Mouse (Mus musculus) intestine, embryonic 15.5 days (tissue): Measurements from ENCODE around the gene Gm42417. TPM values are rescaled to one million over a fixed set of nuclear protein-coding genes. Genes with fewer than 3 reads are reported as not detected.

Experiments used
- ATAC-seq: fragments of 200-750 bp; cut with Nextera tagmentation; 2 replicates; pipeline ENCODE4 v1.8.0; 2017; ENCODE audit warnings: moderate TSS enrichment, moderate library complexity
- H3K27ac ChIP-seq: fragments of 300-500 bp; sonication (generic); 2 replicates; pipeline ENCODE4 v1.5.1; 2015; ENCODE audit warnings: mild to moderate bottlenecking, inconsistent platforms
- H3K27me3 ChIP-seq: fragments of 300-500 bp; sonication (generic); replicated peaks from 2 replicates; pipeline ENCODE4 v1.6.1; 2015; ENCODE audit warnings: inconsistent platforms
- H3K36me3 ChIP-seq: fragments of 300-500 bp; sonication (generic); 2 replicates; pipeline ENCODE4 v1.6.1; 2015; ENCODE audit warnings: inconsistent platforms
- H3K4me1 ChIP-seq: fragments of 300-500 bp; sonication (generic); replicated peaks from 2 replicates; pipeline ENCODE4 v1.6.1; 2015; ENCODE audit warnings: inconsistent platforms
- H3K4me2 ChIP-seq: fragments of 300-500 bp; sonication (generic); replicated peaks from 2 replicates; pipeline ENCODE4 v1.6.1; 2015; ENCODE audit warnings: mild to moderate bottlenecking, inconsistent platforms
- H3K4me3 ChIP-seq: fragments of 300-500 bp; sonication (generic); replicated peaks from 2 replicates; pipeline ENCODE4 v1.5.1; 2015; ENCODE audit warnings: inconsistent platforms
- H3K9ac ChIP-seq: fragments of 300-500 bp; sonication (generic); 2 replicates; pipeline ENCODE4 v1.6.1; 2015; ENCODE audit warnings: inconsistent platforms
- H3K9me3 ChIP-seq: fragments of 300-500 bp; sonication (generic); 2 replicates; pipeline ENCODE4 v1.6.1; 2016; ENCODE audit warnings: inconsistent platforms
- WGBS: fragments of 180-500 bp; shearing (Covaris S2); methylation state at CpG from one replicate; pipeline ENCODE4 v1.1.7; 2015; 5-methylcytosine and 5-hydroxymethylcytosine counted together
- polyA plus RNA-seq: library from polyadenylated mRNA; unstranded; fragments of >200 nt; fragmentation: Nextera tagmentation; extraction: Ambion mirVana; gene quantifications from 2 replicates; pipeline ENCODE4 v1.2.1, GENCODE M21; 2015

The Gm42417 gene
- polyA plus RNA-seq, 1 experiment from 2014 or later = 0.20 TPM

DNA sequence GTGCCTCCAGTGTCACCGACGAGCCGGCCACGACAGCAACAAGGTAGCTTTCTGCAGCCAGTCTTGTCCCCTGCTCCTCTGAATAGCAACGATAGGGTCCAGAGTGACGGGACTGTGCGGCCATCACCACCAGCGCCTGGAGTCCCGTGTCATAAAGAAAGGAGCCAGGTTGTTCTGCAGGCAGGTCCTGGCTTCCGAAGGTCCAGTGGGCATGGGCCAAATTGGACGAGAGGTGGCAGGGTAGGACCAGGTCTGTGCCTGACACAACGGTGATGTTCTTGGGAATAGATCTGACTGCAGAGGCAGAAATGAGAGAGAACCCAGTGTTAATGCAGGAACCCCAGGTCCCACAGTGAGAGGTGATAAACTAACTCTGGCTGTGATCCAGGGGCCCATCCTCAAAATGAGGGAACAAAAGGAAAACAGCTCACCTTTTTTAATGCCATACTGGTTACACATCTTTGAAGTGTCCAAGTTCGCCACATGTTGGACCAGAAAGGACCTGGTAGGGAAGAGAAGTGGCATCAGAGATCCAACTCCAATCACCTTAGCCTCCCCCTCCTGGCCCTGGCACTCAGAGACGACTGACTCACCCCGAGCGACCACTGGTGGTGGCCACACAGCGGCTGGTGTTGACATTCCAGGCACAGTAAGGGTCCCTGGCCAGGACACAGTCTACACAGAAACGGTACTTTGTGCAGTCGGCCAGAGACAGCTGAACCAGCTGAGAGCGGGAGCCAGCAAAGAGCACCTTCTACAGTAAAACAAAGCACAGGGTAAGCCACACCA is 11.0 kb upstream of the Gm42417 start:
- 79% methylated on average over 20 of the region's 20 CpGs for WGBS
- no peaks in the 10 kb centered on the region for H3K9me3 ChIP-seq
- no peak for ATAC-seq
- no peak overlapping the region for H3K4me2 ChIP-seq
- peaks cover 54% of the 10 kb centered on the region for H3K36me3 ChIP-seq
- H3K4me3 ChIP-seq = no peak overlapping the region
- H3K4me1 ChIP-seq = peaks cover 35% of the 10 kb centered on the region
- no peak overlapping the region for H3K9ac ChIP-seq
- no peaks in the 10 kb centered on the region for H3K27me3 ChIP-seq
- H3K27ac ChIP-seq = no peak overlapping the region

DNA sequence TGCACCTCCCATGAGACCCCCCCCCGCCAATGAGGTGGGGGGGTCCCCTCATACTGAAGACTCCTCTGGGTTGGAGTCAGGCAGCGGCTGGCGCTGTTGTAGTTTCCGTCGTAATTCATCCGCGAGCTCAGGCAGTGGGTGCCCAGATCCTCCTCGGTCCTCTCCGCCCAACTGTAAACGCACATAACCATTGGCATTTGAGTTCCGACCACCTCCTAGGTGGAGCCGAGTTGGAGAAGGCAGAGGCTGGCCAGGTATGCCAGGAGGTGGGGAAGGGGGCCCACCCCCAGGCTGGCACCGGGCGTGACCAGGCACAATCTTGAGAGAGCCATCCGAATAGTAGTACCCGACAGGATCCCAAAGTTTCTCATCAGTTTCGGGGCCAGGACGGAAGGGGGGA is 10.3 kb upstream of the Gm42417 start:
- Histone ChIP-seq H3K9me3 (no peaks in the 10 kb centered on the region), H3K4me2 (no peak overlapping the region), H3K27ac (no peak overlapping the region), H3K4me3 (no peak overlapping the region), H3K27me3 (no peaks in the 10 kb centered on the region), H3K36me3 (peaks cover 54% of the 10 kb centered on the region), H3K4me1 (peaks cover 27% of the 10 kb centered on the region), H3K9ac (no peak overlapping the region)
- WGBS = 68% methylated on average over 18 of the region's 18 CpGs
- ATAC-seq = no peak

DNA sequence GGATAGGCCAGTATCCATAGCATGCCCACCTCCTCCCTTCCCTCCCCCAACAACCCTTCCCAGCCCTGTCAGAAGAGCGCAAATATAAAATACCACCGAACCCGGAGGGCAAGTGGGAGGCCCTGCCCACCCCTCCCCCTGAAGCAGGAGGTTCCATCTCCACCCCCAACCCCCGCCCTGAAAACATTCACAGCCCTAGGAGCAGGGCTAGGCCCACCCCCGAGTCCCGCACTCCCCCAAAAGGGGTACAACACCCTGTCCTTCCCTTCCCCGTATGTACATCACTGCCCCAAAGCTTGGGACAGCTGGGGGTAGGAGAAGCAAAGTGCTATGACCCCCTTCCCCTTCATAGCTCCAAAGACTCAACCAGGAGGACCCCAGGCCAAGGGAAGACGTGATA is 9.5 kb upstream of the Gm42417 start:
- no peak overlapping the region for H3K9ac ChIP-seq

DNA sequence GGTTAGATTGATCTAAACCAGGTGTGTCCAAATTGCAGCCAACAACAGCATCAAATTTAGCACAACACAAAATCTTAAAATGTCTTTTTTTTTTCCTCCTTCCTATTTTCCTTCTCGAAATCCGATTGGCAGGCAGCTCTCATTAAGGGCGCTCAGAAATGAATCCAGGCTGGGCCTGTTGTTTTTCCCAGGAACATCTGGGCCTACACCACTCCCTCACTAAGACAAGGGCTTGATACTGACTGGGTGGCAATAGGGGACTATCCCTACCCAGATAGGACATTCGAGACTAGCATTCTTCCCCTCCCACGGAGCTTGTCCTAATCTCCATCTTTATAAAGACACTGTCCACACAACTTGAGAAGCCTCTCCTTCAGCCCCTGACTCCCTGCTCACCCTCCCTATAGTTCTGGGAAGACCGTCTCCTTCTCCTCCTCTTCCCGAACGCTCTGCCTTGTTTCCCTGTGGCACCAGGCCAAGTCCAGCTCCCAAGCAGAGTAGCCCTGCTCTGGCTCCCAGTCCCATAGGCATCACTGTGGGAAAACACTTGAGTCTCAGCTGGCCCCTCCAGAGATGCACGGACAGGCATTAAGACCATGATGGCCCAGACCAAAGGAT is 8.9 kb upstream of the Gm42417 start:
- no peaks in the 10 kb centered on the region for H3K9me3 ChIP-seq
- no peak for ATAC-seq
- no peaks in the 10 kb centered on the region for H3K27me3 ChIP-seq
- peaks cover 44% of the 10 kb centered on the region for H3K36me3 ChIP-seq
- H3K9ac ChIP-seq = no peak overlapping the region
- H3K4me2 ChIP-seq = no peak overlapping the region
- H3K27ac ChIP-seq = peak overlapping the region; percentile 24
- H3K4me3 ChIP-seq = no peak overlapping the region
- WGBS = 37% methylated on average over 9 of the region's 9 CpGs
- peaks cover 22% of the 10 kb centered on the region for H3K4me1 ChIP-seq

More for the DNA sequence above, 9.5 kb upstream of the Gm42417 start:
- Histone ChIP-seq H3K27me3 (no peaks in the 10 kb centered on the region), H3K4me3 (no peak overlapping the region), H3K4me1 (peaks cover 22% of the 10 kb centered on the region), H3K9me3 (no peaks in the 10 kb centered on the region), H3K27ac (0 out of 2 replicates have a peak overlapping the region, but pooled peaks have one; percentile 22), H3K4me2 (no peak overlapping the region), H3K36me3 (peaks cover 51% of the 10 kb centered on the region)
- ATAC-seq = no peak
- WGBS = 50% methylated on average over 8 of the region's 8 CpGs

DNA sequence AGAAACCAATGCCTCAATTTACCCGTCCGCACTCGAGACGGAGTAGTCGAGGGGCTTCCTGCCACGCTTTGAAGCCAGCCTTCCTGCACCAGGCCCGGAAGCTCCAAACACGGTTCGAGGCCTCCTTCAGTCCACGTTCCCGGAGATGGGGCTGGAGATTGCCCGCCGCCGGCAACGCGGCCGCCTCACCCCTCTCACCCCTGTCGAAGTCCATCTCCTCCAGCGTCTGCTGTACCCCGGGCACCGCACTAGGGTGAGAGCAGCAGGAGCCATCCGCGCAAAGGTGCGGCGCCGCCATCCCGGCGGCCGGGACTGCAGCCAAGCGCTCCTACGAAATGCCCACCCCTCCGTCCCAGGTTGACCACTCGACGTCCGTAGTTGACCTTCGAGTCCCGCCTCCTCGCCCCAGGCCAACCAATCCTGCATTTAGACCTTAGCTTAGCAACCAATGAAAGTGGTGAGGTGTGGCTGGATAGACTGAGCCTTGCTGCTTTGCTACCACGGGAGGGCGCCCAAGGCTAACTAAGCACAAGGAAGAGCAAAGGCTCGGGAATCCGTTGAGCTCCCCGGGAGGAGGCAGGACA is 7.8 kb upstream of the Gm42417 start, which contains the start of gene Ankrd39:
TSS of gene Ankrd39 (minus strand) at position 558 of the 584 bp plus-strand sequence.
- peak; percentile 99 for ATAC-seq
- peak within 1 kb of the TSS; percentile 80 for H3K9ac ChIP-seq
- H3K9me3 ChIP-seq = no peaks in the 10 kb centered on the region
- peaks cover 33% of the 10 kb centered on the region for H3K36me3 ChIP-seq
- H3K4me2 ChIP-seq = peak within 1 kb of the TSS; percentile 84
- H3K27ac ChIP-seq = peak within 1 kb of the TSS; percentile 75
- under 1% methylated on average over 43 of the region's 43 CpGs for WGBS
- peaks cover 22% of the 10 kb centered on the region for H3K4me1 ChIP-seq
- H3K4me3 ChIP-seq = peak within 1 kb of the TSS; percentile 79
- no peaks in the 10 kb centered on the region for H3K27me3 ChIP-seq

DNA sequence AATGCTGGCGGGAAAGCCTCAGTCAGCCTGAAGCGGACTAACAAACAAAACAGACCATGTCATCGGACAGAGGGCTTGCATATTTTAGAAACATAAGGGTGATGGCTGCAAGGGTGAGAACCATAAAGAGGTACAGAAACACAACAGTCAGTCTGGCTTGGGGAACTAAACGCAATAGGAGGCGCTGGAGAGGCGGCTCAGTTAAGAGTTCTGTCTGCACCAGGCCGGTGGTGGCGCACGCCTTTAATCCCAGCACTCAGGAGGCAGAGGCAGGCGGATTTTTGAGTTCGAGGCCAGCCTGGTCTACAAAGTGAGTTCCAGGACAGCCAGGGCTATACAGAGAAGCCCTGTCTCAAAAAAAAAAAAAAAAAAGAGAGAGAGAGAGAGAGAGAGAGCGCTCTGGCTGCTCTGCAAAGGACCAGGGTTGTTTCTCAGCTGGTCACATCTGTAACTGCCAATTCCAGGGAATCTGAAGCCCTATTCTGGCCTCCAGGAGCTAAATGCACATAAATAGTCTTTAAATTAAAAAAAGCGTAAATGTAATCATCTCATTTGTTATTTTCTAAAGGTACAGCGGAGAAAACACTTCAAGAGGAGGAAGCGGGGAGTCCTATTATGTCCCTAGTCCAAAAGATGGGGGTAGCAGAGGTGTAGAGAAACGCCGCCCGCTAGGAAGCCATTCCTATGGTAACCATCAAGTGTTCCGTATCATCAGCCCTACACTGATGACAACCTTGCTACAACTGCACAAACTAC is 6.8 kb upstream of the Gm42417 start:
- Histone ChIP-seq H3K36me3 (peaks cover 31% of the 10 kb centered on the region), H3K27ac (peak overlapping the region; percentile 75; the same call in 1 of the 2 replicates)

DNA sequence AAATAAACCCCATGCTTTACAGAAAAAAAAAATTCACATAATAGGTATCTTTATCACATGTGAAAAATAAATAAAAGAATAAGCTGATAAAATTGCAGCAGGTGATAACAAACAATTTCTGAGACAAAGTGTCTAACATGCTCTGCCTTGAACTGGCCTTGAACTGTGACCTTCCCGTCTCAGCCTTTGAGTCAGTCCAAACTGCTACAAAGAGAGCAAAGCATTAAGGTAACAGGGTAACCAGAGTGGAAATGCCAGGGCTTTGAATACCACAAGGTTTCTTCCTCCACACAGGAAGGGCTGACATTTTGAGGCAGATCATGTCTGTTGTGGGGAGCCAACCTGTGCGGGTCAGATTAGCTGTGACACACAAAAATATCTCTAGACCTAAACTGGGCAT is 6.2 kb upstream of the Gm42417 start:
- peak overlapping the region; percentile 84; the same call in 1 of the 2 replicates for H3K4me2 ChIP-seq
- H3K4me3 ChIP-seq = no peak overlapping the region

More for the DNA sequence above, 6.8 kb upstream of the Gm42417 start:
- Histone ChIP-seq H3K4me1 (peaks cover 22% of the 10 kb centered on the region), H3K27me3 (no peaks in the 10 kb centered on the region), H3K4me3 (peak overlapping the region; percentile 79), H3K4me2 (peak overlapping the region; percentile 84), H3K9me3 (no peaks in the 10 kb centered on the region), H3K9ac (peak overlapping the region; percentile 80)
- ATAC-seq = no peak
- 68% methylated on average over 19 of the region's 19 CpGs for WGBS

DNA sequence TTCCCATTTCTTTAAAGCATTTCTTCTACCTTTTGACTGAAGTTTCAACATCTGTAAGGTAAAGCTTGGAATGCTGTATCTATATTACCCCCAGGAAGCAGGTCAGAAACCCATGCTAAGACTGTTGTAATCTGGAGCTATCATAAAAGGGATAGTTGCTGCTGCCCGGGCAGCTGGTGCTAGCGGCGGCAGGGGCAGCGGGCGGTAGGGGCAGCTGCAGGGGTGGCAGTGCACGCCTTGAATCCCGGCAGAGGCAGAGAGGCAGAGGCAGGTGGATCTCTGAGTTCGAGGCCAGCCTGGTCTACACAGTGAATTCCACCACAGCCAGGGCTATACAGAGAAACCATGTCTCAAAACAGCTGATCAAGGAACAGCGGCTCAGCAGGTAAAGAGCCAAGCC is 3.7 kb upstream of the Gm42417 start:
- ATAC-seq = no peak
- Histone ChIP-seq H3K27me3 (no peaks in the 10 kb centered on the region), H3K4me2 (no peak overlapping the region), H3K36me3 (peaks cover 20% of the 10 kb centered on the region), H3K4me1 (peaks cover 5% of the 10 kb centered on the region), H3K9me3 (no peaks in the 10 kb centered on the region), H3K27ac (no peak overlapping the region), H3K4me3 (no peak overlapping the region), H3K9ac (no peak overlapping the region)
- WGBS = 88% methylated on average over 9 of the region's 9 CpGs

More for the DNA sequence above, 6.2 kb upstream of the Gm42417 start:
- peaks cover 22% of the 10 kb centered on the region for H3K4me1 ChIP-seq
- H3K27ac ChIP-seq = no peak overlapping the region
- ATAC-seq = no peak
- peaks cover 26% of the 10 kb centered on the region for H3K36me3 ChIP-seq
- H3K9ac ChIP-seq = no peak overlapping the region
- H3K9me3 ChIP-seq = no peaks in the 10 kb centered on the region
- H3K27me3 ChIP-seq = no peaks in the 10 kb centered on the region
- 78% methylated on average over 2 of the region's 2 CpGs for WGBS

DNA sequence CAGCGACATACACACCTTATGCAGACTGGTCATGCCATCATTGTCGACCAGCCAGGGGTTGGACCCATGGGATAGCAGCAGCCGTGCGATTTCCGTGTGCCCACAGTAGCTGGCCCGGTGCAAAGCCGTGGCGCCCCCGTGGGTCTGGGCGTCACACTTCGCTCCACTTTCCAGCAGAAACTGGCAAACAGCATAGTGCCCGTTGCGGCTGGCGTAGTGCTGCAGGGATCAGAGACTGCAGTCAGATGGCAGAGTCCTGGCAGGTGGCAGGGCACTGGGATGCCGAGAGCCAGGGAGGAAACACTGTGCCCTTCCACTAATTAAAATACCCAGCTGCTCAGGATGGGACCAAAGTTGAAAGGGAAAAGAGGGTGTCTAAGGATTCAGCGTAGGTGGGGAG is 2.6 kb upstream of the Gm42417 start:
- H3K9ac ChIP-seq = no peak overlapping the region
- H3K27me3 ChIP-seq = no peaks in the 10 kb centered on the region
- H3K36me3 ChIP-seq = peaks cover 20% of the 10 kb centered on the region
- no peak overlapping the region for H3K4me3 ChIP-seq
- H3K4me1 ChIP-seq = no peaks in the 10 kb centered on the region
- no peak overlapping the region for H3K27ac ChIP-seq
- no peaks in the 10 kb centered on the region for H3K9me3 ChIP-seq
- WGBS = 96% methylated on average over 16 of the region's 16 CpGs
- ATAC-seq = no peak
- H3K4me2 ChIP-seq = no peak overlapping the region

DNA sequence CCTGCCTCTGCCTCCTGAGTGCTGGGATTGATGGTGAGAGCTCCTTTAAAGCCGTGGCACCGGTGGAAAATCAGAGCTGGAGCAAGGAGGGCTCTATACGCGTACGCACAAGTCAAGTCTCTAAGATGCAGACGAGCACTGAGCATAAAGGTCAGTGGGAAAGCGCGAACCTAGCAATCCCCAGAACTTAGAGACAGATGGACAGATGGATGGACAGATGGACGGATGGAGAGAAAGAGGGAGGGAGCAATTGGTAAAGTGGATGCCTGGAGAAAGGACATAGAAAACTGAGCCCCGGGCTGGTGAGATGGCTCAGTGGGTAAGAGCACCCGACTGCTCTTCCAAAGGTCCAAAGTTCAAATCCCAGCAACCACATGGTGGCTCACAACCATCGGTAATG is 1.6 kb upstream of the Gm42417 start:
- H3K27me3 ChIP-seq = no peaks in the 10 kb centered on the region
- ATAC-seq = no peak
- no peak overlapping the region for H3K9ac ChIP-seq
- no peak overlapping the region for H3K4me2 ChIP-seq
- WGBS = 94% methylated on average over 12 of the region's 12 CpGs
- H3K9me3 ChIP-seq = no peaks in the 10 kb centered on the region
- H3K36me3 ChIP-seq = peaks cover 20% of the 10 kb centered on the region
- H3K4me1 ChIP-seq = no peaks in the 10 kb centered on the region
- no peak overlapping the region for H3K27ac ChIP-seq
- no peak overlapping the region for H3K4me3 ChIP-seq

DNA sequence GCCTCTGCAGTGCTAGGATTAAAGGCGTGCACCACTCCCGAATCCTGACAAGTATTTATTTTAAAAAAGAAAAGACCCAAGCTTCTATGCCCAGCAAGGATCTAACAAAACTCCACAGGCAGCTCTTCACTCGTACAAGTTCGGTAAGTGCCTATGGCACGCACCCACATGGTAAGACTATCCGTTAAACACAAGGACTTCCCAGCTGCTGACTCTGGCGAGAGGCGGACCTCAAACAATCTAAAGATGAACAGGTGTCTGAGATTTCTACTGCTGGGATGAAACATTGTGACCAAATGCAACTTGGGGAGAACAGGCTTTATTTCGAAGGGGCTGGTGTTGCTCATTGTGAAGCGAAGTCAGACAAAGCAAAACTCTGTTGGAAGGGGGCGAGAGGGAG is 903 bp upstream of the Gm42417 start:
- 85% methylated on average over 11 of the region's 11 CpGs for WGBS
- Histone ChIP-seq H3K4me3 (no peak overlapping the region), H3K4me1 (no peaks in the 10 kb centered on the region), H3K4me2 (no peak overlapping the region), H3K9ac (no peak overlapping the region), H3K27ac (no peak overlapping the region), H3K36me3 (peaks cover 20% of the 10 kb centered on the region), H3K27me3 (no peaks in the 10 kb centered on the region), H3K9me3 (no peaks in the 10 kb centered on the region)
- ATAC-seq = no peak

DNA sequence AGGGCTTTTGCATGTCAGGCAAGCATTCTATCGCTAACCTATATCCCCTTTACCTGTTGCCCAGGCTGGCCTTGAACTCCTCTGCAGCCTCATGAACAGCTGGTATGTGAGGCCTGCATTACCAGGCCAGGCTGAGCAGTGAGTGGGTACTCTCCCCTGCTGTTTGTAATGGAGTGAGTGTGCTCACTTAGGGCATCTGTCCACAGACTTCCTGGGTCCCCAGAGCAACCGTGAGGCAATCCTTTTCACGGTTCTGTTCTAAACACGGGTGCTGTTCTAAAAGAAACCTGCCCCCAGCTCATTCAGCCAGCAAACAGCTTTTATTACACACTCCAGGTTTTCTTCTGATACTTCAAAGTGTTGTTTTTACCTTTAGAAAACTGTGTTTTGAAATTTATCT is 502 bp downstream of the Gm42417 start:
- ATAC-seq = no peak
- 75% methylated on average over 4 of the region's 4 CpGs for WGBS
- H3K4me3 ChIP-seq = no peak overlapping the region
- H3K27me3 ChIP-seq = no peaks in the 10 kb centered on the region
- H3K4me2 ChIP-seq = no peak overlapping the region
- H3K4me1 ChIP-seq = 0 out of 2 replicates have a peak, but pooled peaks cover 3% of the 10 kb centered on the region
- H3K9ac ChIP-seq = no peak overlapping the region
- peaks cover 20% of the 10 kb centered on the region for H3K36me3 ChIP-seq
- H3K27ac ChIP-seq = no peak overlapping the region
- H3K9me3 ChIP-seq = no peaks in the 10 kb centered on the region
